Mouse (Mus musculus) CH12.LX (cell line): ENCODE measurements around the gene Cfap74. TPM values are rescaled to one million over a fixed set of nuclear protein-coding genes. Genes with fewer than 3 reads are reported as not detected.

Source experiments
- DNase-seq: peaks from one replicate; pipeline ENCODE4 v3.0.0-alpha.2; 2013; ENCODE audit errors: extremely low read depth
- H3K27ac ChIP-seq: 2 replicates; pipeline ENCODE4 v1.5.1; 2012; ENCODE audit warnings: low read depth, mild to moderate bottlenecking, control low read depth, moderate library complexity; ENCODE audit not compliant: insufficient read depth
- H3K27me3 ChIP-seq: replicated peaks from 2 replicates; pipeline ENCODE3; 2012; ENCODE audit warnings: inconsistent platforms
- H3K36me3 ChIP-seq, 2 experiments: replicated peaks in 1 of 2; 2 replicates each; pipeline versions ENCODE3 to v1.6.1; 2012; ENCODE audit warnings: inconsistent platforms in 1 of 2, low read length in 1 of 2, mild to moderate bottlenecking in 1 of 2, mixed read lengths in 1 of 2, moderate library complexity in 1 of 2; ENCODE audit not compliant: control insufficient read depth in 1 of 2, insufficient read depth in 1 of 2
- H3K4me1 ChIP-seq, 2 experiments: 2 replicates each; pipeline ENCODE4 v1.6.1; 2012; ENCODE audit warnings: inconsistent platforms in 1 of 2, moderate library complexity in 1 of 2; ENCODE audit not compliant: insufficient read depth in 2 of 2, control insufficient read depth in 1 of 2
- H3K4me2 ChIP-seq: 2 replicates; pipeline ENCODE4 v1.6.1; 2012; ENCODE audit warnings: low read depth, mild to moderate bottlenecking, control low read depth; ENCODE audit not compliant: poor library complexity, insufficient read depth, severe bottlenecking
- H3K4me3 ChIP-seq, 3 experiments: fragments of 150-350 bp in 1 of 3; sonication (generic) in 1 of 3; replicated peaks in 1 of 3; 2 replicates each; pipeline versions ENCODE3 to v1.5.1; 2011 to 2012; ENCODE audit warnings: low read depth in 2 of 3, low read length in 2 of 3, mild to moderate bottlenecking in 2 of 3, moderate library complexity in 2 of 3, control low read depth in 1 of 3, improper control_type of control experiment in 1 of 3, inconsistent platforms in 1 of 3, mixed read lengths in 1 of 3; ENCODE audit not compliant: poor library complexity in 1 of 3
- H3K79me2 ChIP-seq: replicated peaks from 2 replicates; pipeline ENCODE4 v1.6.1; 2012; ENCODE audit warnings: mild to moderate bottlenecking, moderate library complexity; ENCODE audit not compliant: control insufficient read depth, poor library complexity, insufficient read depth, severe bottlenecking; ENCODE audit errors: extremely low read depth
- H3K9ac ChIP-seq: 2 replicates; pipeline ENCODE4 v1.6.1; 2012; ENCODE audit warnings: low read depth, mild to moderate bottlenecking, control low read depth, moderate library complexity; ENCODE audit not compliant: insufficient read depth
- H3K9me3 ChIP-seq: replicated peaks from 2 replicates; pipeline ENCODE3; 2012; ENCODE audit warnings: low read length, inconsistent platforms, mixed read lengths
- CHD2 ChIP-seq: IDR thresholded peaks from 2 replicates; pipeline ENCODE4 v1.6.1; 2011; ENCODE audit warnings: low read length, improper control_type of control experiment
- CTCF ChIP-seq, 2 experiments: IDR thresholded peaks in 1 of 2; conservative IDR thresholded peaks in 1 of 2; 2 replicates each; pipeline ENCODE4 v1.5.1; 2011 to 2012; ENCODE audit warnings: low read depth in 2 of 2, low read length in 2 of 2, improper control_type of control experiment in 1 of 2, inconsistent platforms in 1 of 2, mild to moderate bottlenecking in 1 of 2, moderate library complexity in 1 of 2
- ELF1 ChIP-seq: IDR thresholded peaks from 2 replicates; pipeline ENCODE4 v1.6.1; 2014; ENCODE audit warnings: low read depth, mild to moderate bottlenecking, inconsistent platforms, low read length, improper control_type of control experiment
- JUN ChIP-seq: IDR thresholded peaks from 2 replicates; pipeline ENCODE4 v1.6.1; 2011; ENCODE audit warnings: low read depth, mild to moderate bottlenecking, low read length, improper control_type of control experiment, moderate library complexity; ENCODE audit not compliant: insufficient read depth
- JUND ChIP-seq: conservative IDR thresholded peaks from 2 replicates; pipeline ENCODE4 v1.6.1; 2011; ENCODE audit warnings: low read depth, low read length, improper control_type of control experiment
- MAFK ChIP-seq: IDR thresholded peaks from 2 replicates; pipeline ENCODE4 v1.6.1; 2011; ENCODE audit warnings: low read length, improper control_type of control experiment; ENCODE audit not compliant: insufficient replicate concordance
- MAZ ChIP-seq: IDR thresholded peaks from 2 replicates; pipeline ENCODE4 v1.6.1; 2012; ENCODE audit warnings: low read depth, mild to moderate bottlenecking, inconsistent platforms, low read length, improper control_type of control experiment, moderate library complexity
- MXI1 ChIP-seq: IDR thresholded peaks from 2 replicates; pipeline ENCODE4 v1.6.1; 2011; ENCODE audit warnings: mild to moderate bottlenecking, low read depth, low read length, improper control_type of control experiment
- MYC ChIP-seq: IDR thresholded peaks from 2 replicates; pipeline ENCODE4 v1.6.1; 2011; ENCODE audit warnings: low read depth, mild to moderate bottlenecking, improper control_type of control experiment, low read length
- NRF1 ChIP-seq: IDR thresholded peaks from 2 replicates; pipeline ENCODE4 v1.6.1; 2014; ENCODE audit warnings: low read depth, mild to moderate bottlenecking, inconsistent platforms, low read length, improper control_type of control experiment, moderate library complexity
- PAX5 ChIP-seq: IDR thresholded peaks from 2 replicates; pipeline ENCODE4 v1.6.1; 2012; ENCODE audit warnings: low read length, inconsistent platforms, mixed read lengths
- RAD21 ChIP-seq: IDR thresholded peaks from 2 replicates; pipeline ENCODE4 v1.6.1; 2011; ENCODE audit warnings: low read depth, mild to moderate bottlenecking, low read length, improper control_type of control experiment, moderate library complexity
- SIN3A ChIP-seq: IDR thresholded peaks from 2 replicates; pipeline ENCODE4 v1.6.1; 2012; ENCODE audit warnings: low read length, improper control_type of control experiment, inconsistent platforms
- SMC3 ChIP-seq: IDR thresholded peaks from 2 replicates; pipeline ENCODE4 v1.6.1; 2011; ENCODE audit warnings: low read depth, low read length, improper control_type of control experiment
- USF2 ChIP-seq: conservative IDR thresholded peaks from 2 replicates; pipeline ENCODE4 v1.6.1; 2011; ENCODE audit warnings: low read depth, low read length, improper control_type of control experiment
- ZMIZ1 ChIP-seq: IDR thresholded peaks from 2 replicates; pipeline ENCODE4 v1.6.1; 2012; ENCODE audit warnings: low read depth, mild to moderate bottlenecking, inconsistent platforms, low read length, improper control_type of control experiment
- dilution Hi-C: fragments of 300-500 bp; cut with MboI; formaldehyde crosslinking; loops from 2 replicates; pipeline ENCODE4 v1.14.3; 2020; ENCODE audit warnings: low sequenced_read_pairs; ENCODE audit not compliant: extremely low pct_unique_long_range_greater_than_20kb, extremely low pct_ligation_motif_present
- in situ Hi-C: fragments of 300-500 bp; cut with MboI; formaldehyde crosslinking; loops from 3 replicates; pipeline ENCODE4 v1.14.3; 2019; ENCODE audit warnings: low sequenced_read_pairs, low pct_ligation_motif_present, low pct_unique_long_range_greater_than_20kb, mixed read lengths
- polyA plus RNA-seq: library from polyadenylated mRNA; unstranded; fragments of >175 nt; gene quantifications from 2 replicates; pipeline ENCODE4 v1.2.1, GENCODE M21; 2012; ENCODE audit warnings: low read depth; ENCODE audit not compliant: insufficient read length
- total RNA-seq, 2 experiments: library from RNA; depleted of rRNA; stranded (reverse); fragments of 300-350 nt in 1 of 2; fragments of >200 nt in 1 of 2; gene quantifications; 2 replicates each; pipeline ENCODE4 v1.2.3; 2012 to 2014

Cfap74 gene
- total and polyA plus RNA-seq, 3 experiments: 4.7 to 8.5 (median 5.2) TPM

DNA sequence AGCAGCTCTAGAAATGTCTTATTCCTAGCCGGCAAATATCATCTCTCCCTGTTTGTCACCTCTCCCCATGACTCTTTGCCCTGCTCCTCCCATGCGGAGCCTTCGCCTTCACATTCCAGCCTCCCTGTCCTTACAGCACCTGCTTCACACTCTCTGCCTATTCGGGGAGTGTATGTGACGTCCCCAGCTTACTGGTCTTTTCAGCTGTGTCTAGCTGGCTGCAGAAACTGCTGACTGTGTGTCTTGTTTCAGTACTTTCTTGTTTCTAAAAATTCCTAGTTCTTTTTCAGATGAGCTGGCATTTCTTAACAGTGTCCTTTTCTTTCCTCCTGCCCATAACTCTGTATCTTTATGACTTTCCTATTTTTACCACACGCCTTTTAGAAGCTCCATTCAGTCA, 23.4 kb downstream of the Cfap74 start:
- Histone ChIP-seq H3K9ac (no peak overlapping the region), H3K79me2 (no peaks in the 10 kb centered on the region), H3K27ac (no peak overlapping the region), H3K36me3 (peaks cover 0 to 36% of the 10 kb centered on the region in 2 experiments), H3K4me1 (peaks cover 14 to 29% of the 10 kb centered on the region in 2 experiments; a peak in 3 of 4 replicates), H3K4me3 (no peak overlapping the region), H3K27me3 (no peaks in the 10 kb centered on the region), H3K9me3 (peaks cover 5% of the 10 kb centered on the region), H3K4me2 (no peak overlapping the region)
- in situ Hi-C loops: no loop called here
- TF ChIP-seq CTCF (conservative IDR thresholded peaks at IDR 0.05 in 1 of 2, IDR thresholded peaks at IDR 0.05 in 1 of 2; ENCODE audit: low read depth in 2 of 2, low read length in 2 of 2) (no peak), JUN (no peak), JUND (no peak), PAX5 (no peak), RAD21 (no peak), MAFK (0 out of 2 replicates have a peak, but pooled peaks have one; percentile 9), ZMIZ1 (no peak)
- no peak for DNase-seq
- dilution Hi-C loops: no loop called here

DNA sequence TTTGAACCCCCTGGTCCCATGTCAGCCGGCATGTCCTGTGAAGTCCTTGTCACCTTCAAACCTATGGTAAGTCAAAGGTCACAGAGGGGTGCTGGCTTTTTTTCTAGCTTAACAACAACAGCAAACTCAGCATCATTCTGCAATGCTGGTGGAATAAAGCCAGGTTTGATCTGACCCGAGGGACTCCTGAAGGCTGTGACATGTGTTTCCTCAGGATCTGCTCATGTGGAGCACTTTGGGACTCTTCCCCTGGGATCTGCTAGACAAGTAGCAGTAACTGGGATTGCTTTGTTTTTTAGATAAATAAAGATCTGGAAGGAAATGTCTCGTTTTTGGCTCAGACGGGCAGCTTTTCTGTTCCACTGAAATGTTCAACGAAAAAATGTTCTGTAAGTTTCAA, 25.0 kb downstream of the Cfap74 start:
- TF ChIP-seq CHD2 (no peak), USF2 (no peak), NRF1 (no peak), MYC (no peak), PAX5 (no peak), MAZ (no peak), MXI1 (no peak), SIN3A (no peak), ELF1 (no peak)
- H3K9me3 ChIP-seq: peaks cover 5% of the 10 kb centered on the region
- in situ Hi-C loops (no loop called here), dilution Hi-C loops (no loop called here)
- peaks cover 9 to 13% of the 10 kb centered on the region in 2 experiments; a peak in 3 of 4 replicates for H3K4me1 ChIP-seq
- no peak overlapping the region for H3K9ac ChIP-seq
- H3K79me2 ChIP-seq: no peaks in the 10 kb centered on the region
- DNase-seq: no peak
- H3K36me3 ChIP-seq: peaks cover 0 to 38% of the 10 kb centered on the region in 2 experiments
- H3K27me3 ChIP-seq: no peaks in the 10 kb centered on the region
- H3K27ac ChIP-seq: no peak overlapping the region
- H3K4me2 ChIP-seq: no peak overlapping the region
- no peak overlapping the region for H3K4me3 ChIP-seq

DNA sequence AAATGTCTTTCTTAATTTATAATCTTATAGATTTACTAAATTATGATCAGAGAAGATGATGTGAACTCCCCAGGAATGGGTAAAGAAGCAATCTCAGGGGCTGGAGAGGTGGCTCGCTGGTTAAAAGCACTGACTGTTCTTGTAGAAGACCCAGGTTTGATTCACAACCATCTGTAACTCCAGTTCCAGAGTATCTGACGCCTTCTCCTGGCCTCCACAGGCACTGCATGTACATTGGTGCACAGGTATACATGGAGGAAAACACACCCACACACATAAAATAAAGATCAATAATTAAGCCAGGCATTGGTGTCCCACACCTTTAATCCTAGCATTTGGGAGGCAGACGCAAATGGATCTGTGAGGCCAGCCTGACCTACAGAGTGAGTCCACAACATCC, 33.8 kb downstream of the Cfap74 start:
- TF ChIP-seq SMC3: peak; percentile 57
- TF ChIP-seq CTCF (conservative IDR thresholded peaks at IDR 0.05 in 1 of 2, IDR thresholded peaks at IDR 0.05 in 1 of 2; ENCODE audit: low read depth in 2 of 2, low read length in 2 of 2): peak in 1 of 2 experiments; percentile 52; a peak in 2 of 4 replicates
- TF ChIP-seq RAD21: peak; percentile 47
- TF ChIP-seq PAX5: no peak
- Histone ChIP-seq H3K4me3 (no peak overlapping the region), H3K27ac (no peak overlapping the region), H3K4me1 (no peaks in the 10 kb centered on the region), H3K79me2 (no peaks in the 10 kb centered on the region), H3K9me3 (peaks cover 8% of the 10 kb centered on the region), H3K4me2 (no peak overlapping the region), H3K27me3 (no peaks in the 10 kb centered on the region), H3K9ac (no peak overlapping the region), H3K36me3 (peaks cover 4 to 13% of the 10 kb centered on the region in 2 experiments)
- dilution Hi-C loops: no loop called here
- no peak for DNase-seq
- in situ Hi-C loops: no loop called here
